Mouse (Mus musculus) layer of hippocampus, postnatal 14 days (tissue): ENCODE measurements at regions not wholly inside any gene's neighbourhood (a gene's known extent, or its start where the extent isn't known, plus 50 kb on each side); places are given as distances from the start of the nearest gene placed in this dataset.

Experiments
- DNase-seq, 2 experiments: peaks; one replicate each; pipeline ENCODE4 v3.0.0; 2021 to 2022; ENCODE audit warnings: low spot score in 2 of 2, mixed read lengths in 1 of 2

GRCm38 (mm10) chr12:78094471-78094870 is 99.6 kb upstream of the Gm6657 start:
- no peak for DNase-seq

- no peak for DNase-seq
Measured at GRCm38 (mm10) chr12:78095352-78095751, 98.7 kb upstream of the Gm6657 start.

GRCm38 (mm10) chr12:78095916-78096315 is 98.1 kb upstream of the Gm6657 start:
- DNase-seq, result no peak

GRCm38 (mm10) chr12:78097119-78097518 is 96.9 kb upstream of the Gm6657 start:
- no peak for DNase-seq

GRCm38 (mm10) chr12:78097692-78098091 is 96.3 kb upstream of the Gm6657 start:
- no peak for DNase-seq

GRCm38 (mm10) chr12:78098765-78099194 is 95.3 kb upstream of the Gm6657 start:
- peak; percentile 76 to 78 for DNase-seq

- peak; percentile 24 to 36 for DNase-seq
Measured at GRCm38 (mm10) chr12:78099761-78100160, 94.3 kb upstream of the Gm6657 start.

- no peak for DNase-seq
Measured at GRCm38 (mm10) chr12:78100756-78101155, 93.3 kb upstream of the Gm6657 start.

- DNase-seq, result no peak
Measured at GRCm38 (mm10) chr12:78109931-78110330, 84.1 kb upstream of the Gm6657 start.

- DNase-seq, result no peak
Measured at GRCm38 (mm10) chr12:78118131-78118530, 75.9 kb upstream of the Gm6657 start.

GRCm38 (mm10) chr12:78119246-78119645 is 74.8 kb upstream of the Gm6657 start:
- DNase-seq, result no peak

- DNase-seq, result no peak
Measured at GRCm38 (mm10) chr12:78119855-78120254, 74.2 kb upstream of the Gm6657 start.

- no peak for DNase-seq
Measured at GRCm38 (mm10) chr12:78129130-78129845, 64.8 kb upstream of the Gm6657 start.

GRCm38 (mm10) chr12:78132016-78132797 is 61.8 kb upstream of the Gm6657 start:
- no peak for DNase-seq

GRCm38 (mm10) chr12:78133341-78133740 is 60.7 kb upstream of the Gm6657 start:
- DNase-seq, result no peak

- DNase-seq, result no peak
Measured at GRCm38 (mm10) chr12:78133984-78134383, 60.1 kb upstream of the Gm6657 start.

GRCm38 (mm10) chr12:78137196-78137595 is 56.8 kb upstream of the Gm6657 start:
- peak in 1 of 2 experiments; percentile 26 for DNase-seq

- peak in 1 of 2 experiments; percentile 58 for DNase-seq
Measured at GRCm38 (mm10) chr12:78138467-78138866, 55.6 kb upstream of the Gm6657 start.
